Mouse (Mus musculus) C2C12 (cell line): Measurements from ENCODE around the gene Evx2.

Experiments
- CEBPB ChIP-seq: IDR thresholded peaks from one replicate; pipeline ENCODE4 v1.6.1; 2011; ENCODE audit warnings: low read depth, mild to moderate bottlenecking, control low read depth, moderate library complexity
- CTCF ChIP-seq: IDR thresholded peaks from one replicate; pipeline ENCODE4 v1.5.1; 2011; ENCODE audit not compliant: control insufficient read depth, insufficient read depth, insufficient read length
- MAX ChIP-seq: IDR thresholded peaks from one replicate; pipeline ENCODE4 v1.6.1; 2011; ENCODE audit warnings: mild to moderate bottlenecking, control low read depth
- MYOG ChIP-seq: IDR thresholded peaks from one replicate; pipeline ENCODE4 v1.6.1; 2011; ENCODE audit not compliant: control insufficient read depth, insufficient read length; ENCODE audit errors: extremely low read depth
- USF1 ChIP-seq: IDR thresholded peaks from one replicate; pipeline ENCODE4 v1.6.1; 2011; ENCODE audit warnings: low read depth, mild to moderate bottlenecking, control low read depth, moderate library complexity

DNA sequence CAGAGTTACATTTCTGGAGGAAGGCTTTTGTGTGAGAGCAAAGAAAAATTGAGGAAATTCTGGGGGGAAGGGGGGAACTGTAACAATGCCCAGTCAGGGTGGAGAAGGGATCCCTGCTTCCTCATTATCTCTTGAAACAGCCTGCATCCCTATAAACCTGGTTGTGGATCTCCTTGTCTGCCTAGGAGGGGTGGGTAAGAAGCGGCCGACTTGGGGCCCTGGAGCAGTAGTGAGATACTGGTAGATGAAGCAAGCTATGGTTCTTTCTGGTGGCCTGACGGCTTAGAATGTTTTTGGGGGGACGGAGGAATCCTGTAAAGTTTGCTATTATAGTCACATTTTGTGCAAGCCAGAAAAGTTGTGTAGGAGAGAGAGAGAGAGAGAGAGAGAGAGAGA, 34.1 kb upstream of the Evx2 start:
- no peak for TF ChIP-seq CTCF
- no peak for TF ChIP-seq CEBPB
- no peak for TF ChIP-seq MAX
- TF ChIP-seq MYOG = no peak
- TF ChIP-seq USF1 = no peak
